Mouse (Mus musculus): ENCODE measurements around the gene Ntsr2. TPM values are rescaled to one million over a fixed set of nuclear protein-coding genes. Genes with fewer than 3 reads are reported as not detected.
"Not testable (repeated sequence)": the region's sequence is repeated elsewhere in the genome, so short reads cannot be mapped to it uniquely, and the experiment has no call there.

The Ntsr2 gene
- polyA plus RNA-seq, 1 experiment from 2014 or later, result 0.24 TPM

- 20% methylated on average over 1 of the region's 2 CpGs for WGBS
- Histone ChIP-seq H3K4me3 (ENCODE audit: low read length) (no peak overlapping the region), H3K36me3 (ENCODE audit: control insufficient read depth, insufficient read depth, low read length) (no peaks in the 10 kb centered on the region), H3K4me1 (replicated peaks; ENCODE audit: control insufficient read depth, insufficient read depth, low read length) (no peaks in the 10 kb centered on the region), H3K9me3 (ENCODE audit: control insufficient read depth, low read length) (no peaks in the 10 kb centered on the region), H3K9ac (ENCODE audit: low read length) (no peak overlapping the region), H3K27me3 (ENCODE audit: control insufficient read depth, insufficient read depth, low read depth, low read length) (no peaks in the 10 kb centered on the region), H3K27ac (ENCODE audit: low read length) (no peak overlapping the region), H3K4me2 (ENCODE audit: low read depth, low read length) (no peak overlapping the region)
- peak; percentile 65 for ATAC-seq (ENCODE audit: low read depth)
Measured at GRCm38 (mm10) chr12:16665022-16665421, 11.8 kb downstream of the Ntsr2 start.

- 59% methylated on average over 3 of the region's 3 CpGs for WGBS
- H3K4me2 ChIP-seq (ENCODE audit: low read depth, low read length), result no peak overlapping the region
- H3K9me3 ChIP-seq (ENCODE audit: control insufficient read depth, low read length), result no peaks in the 10 kb centered on the region
- H3K9ac ChIP-seq (ENCODE audit: low read length), result no peak overlapping the region
- H3K36me3 ChIP-seq (ENCODE audit: control insufficient read depth, insufficient read depth, low read length), result no peaks in the 10 kb centered on the region
- no peak for ATAC-seq (ENCODE audit: low read depth)
- H3K27me3 ChIP-seq (ENCODE audit: control insufficient read depth, insufficient read depth, low read depth, low read length), result no peaks in the 10 kb centered on the region
- no peak overlapping the region for H3K4me3 ChIP-seq (ENCODE audit: low read length)
- H3K4me1 ChIP-seq (replicated peaks; ENCODE audit: control insufficient read depth, insufficient read depth, low read length), result no peaks in the 10 kb centered on the region
- H3K27ac ChIP-seq (ENCODE audit: low read length), result no peak overlapping the region
Measured at GRCm38 (mm10) chr12:16669176-16669575, 16.0 kb downstream of the Ntsr2 start.

- Histone ChIP-seq H3K4me1 (replicated peaks; ENCODE audit: control insufficient read depth, insufficient read depth, low read length) (no peaks in the 10 kb centered on the region), H3K4me2 (ENCODE audit: low read depth, low read length) (no peak overlapping the region), H3K9me3 (ENCODE audit: control insufficient read depth, low read length) (no peaks in the 10 kb centered on the region), H3K27ac (ENCODE audit: low read length) (no peak overlapping the region), H3K4me3 (ENCODE audit: low read length) (no peak overlapping the region), H3K9ac (ENCODE audit: low read length) (no peak overlapping the region), H3K36me3 (ENCODE audit: control insufficient read depth, insufficient read depth, low read length) (no peaks in the 10 kb centered on the region), H3K27me3 (ENCODE audit: control insufficient read depth, insufficient read depth, low read depth, low read length) (no peaks in the 10 kb centered on the region)
- ATAC-seq (ENCODE audit: low read depth), result no peak
- WGBS, result 93% methylated on average over 10 of the region's 10 CpGs
Measured at GRCm38 (mm10) chr12:16672246-16672645, 19.1 kb downstream of the Ntsr2 start.

- ATAC-seq (ENCODE audit: low read depth), result no peak
- no peaks in the 10 kb centered on the region for H3K36me3 ChIP-seq (ENCODE audit: control insufficient read depth, insufficient read depth, low read length)
- H3K9me3 ChIP-seq (ENCODE audit: control insufficient read depth, low read length), result no peaks in the 10 kb centered on the region
- 76% methylated on average over 9 of the region's 9 CpGs for WGBS
- no peaks in the 10 kb centered on the region for H3K4me1 ChIP-seq (replicated peaks; ENCODE audit: control insufficient read depth, insufficient read depth, low read length)
- no peak overlapping the region for H3K9ac ChIP-seq (ENCODE audit: low read length)
- H3K27ac ChIP-seq (ENCODE audit: low read length), result no peak overlapping the region
- no peak overlapping the region for H3K4me2 ChIP-seq (ENCODE audit: low read depth, low read length)
- no peaks in the 10 kb centered on the region for H3K27me3 ChIP-seq (ENCODE audit: control insufficient read depth, insufficient read depth, low read depth, low read length)
- no peak overlapping the region for H3K4me3 ChIP-seq (ENCODE audit: low read length)
Measured at GRCm38 (mm10) chr12:16690631-16691030, 37.4 kb downstream of the Ntsr2 start.

GRCm38 (mm10) chr12:16694783-16695182, 41.6 kb downstream of the Ntsr2 start:
- Histone ChIP-seq H3K9me3 (ENCODE audit: control insufficient read depth, low read length) (no peaks in the 10 kb centered on the region), H3K4me2 (ENCODE audit: low read depth, low read length) (no peak overlapping the region), H3K27ac (ENCODE audit: low read length) (no peak overlapping the region), H3K4me1 (replicated peaks; ENCODE audit: control insufficient read depth, insufficient read depth, low read length) (no peaks in the 10 kb centered on the region), H3K36me3 (ENCODE audit: control insufficient read depth, insufficient read depth, low read length) (no peaks in the 10 kb centered on the region), H3K4me3 (ENCODE audit: low read length) (no peak overlapping the region), H3K27me3 (ENCODE audit: control insufficient read depth, insufficient read depth, low read depth, low read length) (no peaks in the 10 kb centered on the region), H3K9ac (ENCODE audit: low read length) (no peak overlapping the region)
- no peak for ATAC-seq (ENCODE audit: low read depth)
- 70% methylated on average over 5 of the region's 5 CpGs for WGBS

- not testable (repeated sequence) for H3K36me3 ChIP-seq (ENCODE audit: control insufficient read depth, insufficient read depth, low read length); H3K4me2 ChIP-seq (ENCODE audit: low read depth, low read length); H3K4me1 ChIP-seq (replicated peaks; ENCODE audit: control insufficient read depth, insufficient read depth, low read length); H3K4me3 ChIP-seq (ENCODE audit: low read length); H3K27me3 ChIP-seq (ENCODE audit: control insufficient read depth, insufficient read depth, low read depth, low read length); H3K9ac ChIP-seq (ENCODE audit: low read length); ATAC-seq (ENCODE audit: low read depth); H3K27ac ChIP-seq (ENCODE audit: low read length); H3K9me3 ChIP-seq (ENCODE audit: control insufficient read depth, low read length)
- 97% methylated on average over 7 of the region's 8 CpGs for WGBS
Measured at GRCm38 (mm10) chr12:16695252-16695651, 42.1 kb downstream of the Ntsr2 start.

GRCm38 (mm10) chr12:16696146-16696545, 43.0 kb downstream of the Ntsr2 start:
- Histone ChIP-seq H3K4me2 (ENCODE audit: low read depth, low read length) (no peak overlapping the region), H3K27ac (ENCODE audit: low read length) (no peak overlapping the region), H3K27me3 (ENCODE audit: control insufficient read depth, insufficient read depth, low read depth, low read length) (no peaks in the 10 kb centered on the region), H3K9me3 (ENCODE audit: control insufficient read depth, low read length) (no peaks in the 10 kb centered on the region), H3K36me3 (ENCODE audit: control insufficient read depth, insufficient read depth, low read length) (no peaks in the 10 kb centered on the region), H3K4me3 (ENCODE audit: low read length) (no peak overlapping the region), H3K9ac (ENCODE audit: low read length) (no peak overlapping the region), H3K4me1 (replicated peaks; ENCODE audit: control insufficient read depth, insufficient read depth, low read length) (no peaks in the 10 kb centered on the region)
- ATAC-seq (ENCODE audit: low read depth), result no peak
- WGBS, result 85% methylated on average over 13 of the region's 13 CpGs

GRCm38 (mm10) chr12:16698691-16699090, 45.5 kb downstream of the Ntsr2 start:
- Histone ChIP-seq H3K4me2 (ENCODE audit: low read depth, low read length) (no peak overlapping the region), H3K9ac (ENCODE audit: low read length) (no peak overlapping the region), H3K4me3 (ENCODE audit: low read length) (no peak overlapping the region), H3K27me3 (ENCODE audit: control insufficient read depth, insufficient read depth, low read depth, low read length) (no peaks in the 10 kb centered on the region), H3K36me3 (ENCODE audit: control insufficient read depth, insufficient read depth, low read length) (no peaks in the 10 kb centered on the region), H3K4me1 (replicated peaks; ENCODE audit: control insufficient read depth, insufficient read depth, low read length) (no peaks in the 10 kb centered on the region), H3K27ac (ENCODE audit: low read length) (no peak overlapping the region), H3K9me3 (ENCODE audit: control insufficient read depth, low read length) (no peaks in the 10 kb centered on the region)
- ATAC-seq (ENCODE audit: low read depth), result no peak
- WGBS, result 93% methylated on average over 1 of the region's 1 CpGs
